Mouse (Mus musculus) forebrain, postnatal 0 days (tissue): Measurements from ENCODE around the gene Tradd. TPM values are rescaled to one million over a fixed set of nuclear protein-coding genes. Genes with fewer than 3 reads are reported as not detected.

Experiments
- ATAC-seq: fragments of 200-750 bp; cut with Nextera tagmentation; 2 replicates; pipeline ENCODE4 v1.8.0; 2017; ENCODE audit warnings: mild to moderate bottlenecking, moderate library complexity
- DNase-seq: peaks from one replicate; pipeline ENCODE4 v3.0.0-alpha.2; 2015
- H3K27ac ChIP-seq: fragments of 300-500 bp; sonication (generic); 2 replicates; pipeline ENCODE4 v1.5.1; 2014; ENCODE audit warnings: low read depth, mild to moderate bottlenecking, antibody characterized with exemption, low read length, moderate library complexity, mixed read lengths
- H3K27me3 ChIP-seq: fragments of 300-500 bp; sonication (generic); 2 replicates; pipeline ENCODE4 v1.6.1; 2014; ENCODE audit warnings: mild to moderate bottlenecking, low read length, mixed read lengths; ENCODE audit not compliant: insufficient read depth
- H3K36me3 ChIP-seq: fragments of 300-500 bp; sonication (generic); 2 replicates; pipeline ENCODE4 v1.6.1; 2014; ENCODE audit warnings: mild to moderate bottlenecking, moderate library complexity; ENCODE audit not compliant: insufficient read depth
- H3K4me1 ChIP-seq: fragments of 300-500 bp; sonication (generic); 2 replicates; pipeline ENCODE4 v1.6.1; 2014; ENCODE audit warnings: antibody characterized with exemption; ENCODE audit not compliant: insufficient read depth
- H3K4me2 ChIP-seq: fragments of 300-500 bp; sonication (generic); 2 replicates; pipeline ENCODE4 v1.6.1; 2014; ENCODE audit warnings: low read depth, mild to moderate bottlenecking, moderate library complexity
- H3K4me3 ChIP-seq: fragments of 300-500 bp; sonication (generic); 2 replicates; pipeline ENCODE4 v1.5.1; 2014; ENCODE audit warnings: low read depth, low read length, mixed read lengths
- H3K9ac ChIP-seq: fragments of 300-500 bp; sonication (generic); 2 replicates; pipeline ENCODE4 v1.6.1; 2014; ENCODE audit warnings: mild to moderate bottlenecking
- H3K9me3 ChIP-seq: fragments of 300-500 bp; sonication (generic); 2 replicates; pipeline ENCODE4 v1.6.1; 2016; ENCODE audit warnings: low read length
- CTCF ChIP-seq: sonication (generic); IDR thresholded peaks from 2 replicates; pipeline ENCODE4 v1.5.1; 2016; ENCODE audit warnings: antibody characterized with exemption, control low read depth, low read depth
- WGBS: fragments of 180-500 bp; shearing (Covaris S2); extraction: QIAGEN DNeasy Blood & Tissue Kit; methylation state at CpG from one replicate; pipeline ENCODE4 v1.1.7; 2014; 5-methylcytosine and 5-hydroxymethylcytosine counted together
- polyA plus RNA-seq: library from polyadenylated mRNA; unstranded; fragments of >200 nt; fragmentation: Nextera tagmentation; extraction: Ambion mirVana; gene quantifications from 2 replicates; pipeline ENCODE4 v1.2.1, GENCODE M21; 2015
- total RNA-seq: library from RNA; depleted of rRNA; stranded (reverse); fragments of >200 nt; gene quantifications from 2 replicates; pipeline ENCODE4 v1.2.3, GENCODE M21; 2014

Gene Tradd
- total and polyA plus RNA-seq, 2 experiments from 2014 or later = 14.0 to 14.7 TPM

- no peaks in the 10 kb centered on the region for H3K4me1 ChIP-seq
- H3K27me3 ChIP-seq = peaks cover 64% of the 10 kb centered on the region
- H3K36me3 ChIP-seq = no peaks in the 10 kb centered on the region
- TF ChIP-seq CTCF = peak; percentile 34
- 42% methylated on average over 16 of the region's 16 CpGs for whole genome bisulfite sequencing
- H3K27ac ChIP-seq = no peak overlapping the region
- no peak for ATAC-seq
- no peak overlapping the region for H3K4me3 ChIP-seq
- H3K4me2 ChIP-seq = no peak overlapping the region
- no peak overlapping the region for H3K9ac ChIP-seq
- no peaks in the 10 kb centered on the region for H3K9me3 ChIP-seq
- DNase-seq = no peak
Observed at GRCm38 (mm10) chr8:105263244-105263912, 1.0 kb downstream of the Tradd start.

- 87% methylated on average over 12 of the region's 12 CpGs for WGBS
- Histone ChIP-seq H3K27ac (no peak overlapping the region), H3K9ac (no peak overlapping the region), H3K4me3 (no peak overlapping the region), H3K9me3 (no peaks in the 10 kb centered on the region), H3K27me3 (peaks cover 59% of the 10 kb centered on the region), H3K4me2 (no peak overlapping the region), H3K36me3 (no peaks in the 10 kb centered on the region), H3K4me1 (no peaks in the 10 kb centered on the region)
- DNase-seq = no peak
- TF ChIP-seq CTCF = no peak
- no peak for ATAC-seq
Observed at GRCm38 (mm10) chr8:105261326-105261980, 3.0 kb downstream of the Tradd start.

DNA sequence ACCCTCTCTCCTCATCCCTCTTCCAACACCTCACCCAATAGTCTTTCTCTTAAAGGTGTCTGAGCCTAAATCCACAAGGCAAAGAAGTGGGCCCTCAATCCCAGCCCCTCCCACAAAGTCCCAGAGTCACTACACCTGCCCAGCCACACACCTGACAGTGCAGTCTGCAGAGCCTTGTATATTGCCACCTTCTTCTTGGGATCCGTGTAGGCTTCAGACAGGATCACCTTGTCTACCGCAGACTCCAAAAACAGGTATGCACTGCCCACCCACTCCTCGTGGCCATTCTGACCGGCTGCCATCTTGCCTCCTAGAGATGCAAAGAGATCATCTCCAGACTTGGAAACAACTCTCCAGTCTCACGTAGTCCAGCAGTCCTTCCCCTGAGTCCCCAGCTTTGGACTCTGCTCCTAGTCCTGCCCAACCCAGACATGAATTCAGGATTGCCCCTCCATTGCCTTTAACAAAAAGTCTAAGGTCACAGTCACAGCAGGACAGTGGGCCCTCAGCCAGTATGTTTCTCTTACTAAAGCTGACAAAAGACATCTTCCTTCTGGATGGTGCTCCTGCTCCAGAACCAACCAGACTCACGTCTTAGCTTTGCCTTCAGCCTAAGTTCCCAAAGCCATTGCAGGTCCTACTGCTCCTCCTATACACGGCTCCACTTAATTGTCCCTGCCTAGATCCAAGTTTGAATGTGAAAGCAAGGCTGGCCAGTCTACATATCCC, 3.9 kb downstream of the Tradd start:
- Histone ChIP-seq H3K9ac (no peak overlapping the region), H3K4me2 (no peak overlapping the region), H3K27ac (no peak overlapping the region), H3K4me3 (no peak overlapping the region), H3K27me3 (peaks cover 53% of the 10 kb centered on the region), H3K9me3 (no peaks in the 10 kb centered on the region), H3K36me3 (no peaks in the 10 kb centered on the region), H3K4me1 (no peaks in the 10 kb centered on the region)
- ATAC-seq (no peak), DNase-seq (no peak)
- WGBS = 60% methylated on average over 7 of the region's 7 CpGs
- TF ChIP-seq CTCF = no peak

GRCm38 (mm10) chr8:105259721-105260320, 4.6 kb downstream of the Tradd start:
- peaks cover 48% of the 10 kb centered on the region for H3K27me3 ChIP-seq
- peak; percentile 79 for DNase-seq
- peak overlapping the region; percentile 36 for H3K4me3 ChIP-seq
- 3% methylated on average over 30 of the region's 30 CpGs for WGBS
- H3K4me2 ChIP-seq = peak overlapping the region; percentile 64
- peaks cover 2% of the 10 kb centered on the region for H3K4me1 ChIP-seq
- H3K36me3 ChIP-seq = no peaks in the 10 kb centered on the region
- no peak overlapping the region for H3K27ac ChIP-seq
- no peaks in the 10 kb centered on the region for H3K9me3 ChIP-seq
- H3K9ac ChIP-seq = peak overlapping the region; percentile 33; the same call in 1 of the 2 replicates
- ATAC-seq = peak; percentile 62
- TF ChIP-seq CTCF = peak; percentile 97

GRCm38 (mm10) chr8:105258911-105259720, 5.3 kb downstream of the Tradd start:
- H3K4me2 ChIP-seq = peak overlapping the region; percentile 64
- H3K4me1 ChIP-seq = peaks cover 4% of the 10 kb centered on the region
- DNase-seq = no peak
- peaks cover 48% of the 10 kb centered on the region for H3K27me3 ChIP-seq
- TF ChIP-seq CTCF = peak; percentile 54
- no peaks in the 10 kb centered on the region for H3K9me3 ChIP-seq
- no peak overlapping the region for H3K27ac ChIP-seq
- H3K4me3 ChIP-seq = peak overlapping the region; percentile 36
- peak; percentile 19 for ATAC-seq
- H3K9ac ChIP-seq = peak overlapping the region; percentile 33; the same call in 1 of the 2 replicates
- H3K36me3 ChIP-seq = no peaks in the 10 kb centered on the region
- WGBS = 3% methylated on average over 55 of the region's 55 CpGs
